Mouse (Mus musculus): ENCODE results near the gene Slc44a4. TPM values are rescaled to one million over a fixed set of nuclear protein-coding genes. Genes with fewer than 3 reads are reported as not detected.
"Not testable (repeated sequence)": the region's sequence is repeated elsewhere in the genome, so short reads cannot be mapped to it uniquely, and the experiment has no call there.

The Slc44a4 gene
- polyA plus RNA-seq, 1 experiment from 2014 or later, result not detected

DNA sequence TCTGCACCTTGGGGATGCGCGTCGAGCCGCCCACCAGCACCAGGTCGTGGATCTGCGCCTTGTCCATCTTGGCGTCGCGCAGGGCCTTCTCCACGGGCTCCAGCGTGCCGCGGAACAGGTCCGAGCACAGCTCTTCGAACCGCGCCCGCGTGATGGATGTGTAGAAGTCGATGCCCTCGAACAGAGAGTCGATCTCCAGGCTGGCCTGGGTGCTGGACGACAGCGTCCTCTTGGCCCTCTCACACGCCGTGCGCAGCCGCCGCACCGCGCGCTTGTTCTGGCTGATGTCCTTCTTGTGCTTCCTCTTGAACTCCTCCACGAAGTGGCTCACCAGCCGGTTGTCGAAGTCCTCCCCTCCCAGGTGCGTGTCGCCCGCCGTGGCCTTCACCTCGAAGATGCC is 43.7 kb downstream of the Slc44a4 start:
- ATAC-seq (ENCODE audit: insufficient number of reproducible peaks, insufficient read depth, low FRiP score, low read depth); H3K9ac ChIP-seq (ENCODE audit: low read length); H3K4me2 ChIP-seq (ENCODE audit: low read length); H3K27ac ChIP-seq (replicated peaks in 1 of 2; ENCODE audit: control insufficient read depth in 1 of 2, insufficient read depth in 1 of 2, low read depth in 2 of 2, low read length in 2 of 2); H3K4me3 ChIP-seq (ENCODE audit: control insufficient read depth in 1 of 2, insufficient read depth in 1 of 2, low read depth in 1 of 2, low read length in 2 of 2); H3K36me3 ChIP-seq (ENCODE audit: control insufficient read depth, insufficient read depth, low read length); H3K9me3 ChIP-seq (ENCODE audit: control insufficient read depth, low read length); H3K4me1 ChIP-seq (ENCODE audit: control insufficient read depth in 2 of 2, insufficient read depth in 2 of 2, low read length in 2 of 2); H3K27me3 ChIP-seq (ENCODE audit: control insufficient read depth, insufficient read depth, low read length): not testable (repeated sequence)
- WGBS, result 12% methylated on average over 23 of the region's 40 CpGs

DNA sequence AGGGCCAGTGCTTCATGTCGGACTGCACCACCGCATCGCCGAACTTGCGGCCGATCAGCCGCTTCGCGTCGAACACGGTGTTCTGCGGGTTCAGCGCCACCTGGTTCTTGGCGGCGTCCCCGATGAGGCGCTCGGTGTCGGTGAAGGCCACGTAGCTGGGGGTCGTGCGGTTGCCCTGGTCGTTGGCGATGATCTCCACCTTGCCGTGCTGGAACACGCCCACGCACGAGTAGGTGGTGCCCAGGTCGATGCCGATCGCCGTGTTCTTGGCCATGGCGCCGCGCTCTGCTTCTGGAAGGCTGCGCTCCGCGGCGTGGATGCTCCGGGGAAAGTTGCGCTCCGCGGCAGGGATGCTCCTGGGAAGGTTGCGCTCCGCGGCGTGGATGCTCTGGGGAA is 44.5 kb downstream of the Slc44a4 start:
- H3K4me3 ChIP-seq (ENCODE audit: control insufficient read depth in 1 of 2, insufficient read depth in 1 of 2, low read depth in 1 of 2, low read length in 2 of 2), result peak overlapping the region; percentile 51 to 58; a peak in 3 of 4 replicates
- not testable (repeated sequence) for H3K36me3 ChIP-seq (ENCODE audit: control insufficient read depth, insufficient read depth, low read length); H3K27me3 ChIP-seq (ENCODE audit: control insufficient read depth, insufficient read depth, low read length); H3K9me3 ChIP-seq (ENCODE audit: control insufficient read depth, low read length); ATAC-seq (ENCODE audit: insufficient number of reproducible peaks, insufficient read depth, low FRiP score, low read depth); H3K27ac ChIP-seq (replicated peaks in 1 of 2; ENCODE audit: control insufficient read depth in 1 of 2, insufficient read depth in 1 of 2, low read depth in 2 of 2, low read length in 2 of 2); H3K4me1 ChIP-seq (ENCODE audit: control insufficient read depth in 2 of 2, insufficient read depth in 2 of 2, low read length in 2 of 2); H3K9ac ChIP-seq (ENCODE audit: low read length)
- peak overlapping the region; percentile 86 for H3K4me2 ChIP-seq (ENCODE audit: low read length)
- 0% methylated on average over 18 of the region's 47 CpGs for WGBS

DNA sequence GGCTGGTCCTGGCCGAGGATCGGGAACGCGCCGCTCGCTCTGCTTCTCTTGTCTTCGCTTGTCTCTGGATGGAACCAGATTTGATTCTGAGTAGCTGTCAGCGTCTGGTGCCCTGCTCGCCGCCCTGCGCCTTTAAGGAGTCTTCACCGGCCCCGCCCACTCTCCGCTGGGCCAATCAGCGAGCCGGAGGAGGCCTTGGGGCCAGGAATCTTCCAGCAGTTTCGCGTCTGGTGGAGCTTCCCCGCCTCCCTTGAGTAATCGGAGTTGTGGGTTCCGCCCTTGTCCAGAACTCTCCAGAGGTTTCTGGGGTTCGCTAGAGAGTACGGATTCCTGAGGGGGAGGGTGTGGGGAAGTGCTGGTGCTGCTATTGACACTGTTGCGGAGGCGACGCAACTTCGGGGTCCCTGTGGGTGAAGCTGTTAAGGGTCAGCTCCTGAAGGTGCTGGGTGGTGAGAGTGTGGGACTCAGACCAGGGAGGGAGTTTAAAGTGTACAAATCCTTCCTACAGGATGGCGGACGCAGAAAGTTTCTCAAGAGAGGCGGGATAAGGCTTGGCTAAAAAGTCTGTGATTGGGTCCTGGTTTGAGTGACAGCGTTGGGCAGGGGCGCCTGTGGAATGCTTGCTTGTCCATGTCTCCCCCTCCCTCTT is 45.0 kb downstream of the Slc44a4 start, which contains the start of gene Hspa1b:
TSS of gene Hspa1b (minus strand) at position 109 of the 649 bp plus-strand sequence.
- H3K9me3 ChIP-seq (ENCODE audit: control insufficient read depth, low read length); H3K27me3 ChIP-seq (ENCODE audit: control insufficient read depth, insufficient read depth, low read length); H3K36me3 ChIP-seq (ENCODE audit: control insufficient read depth, insufficient read depth, low read length); H3K4me1 ChIP-seq (ENCODE audit: control insufficient read depth in 2 of 2, insufficient read depth in 2 of 2, low read length in 2 of 2): not testable (repeated sequence)
- H3K4me3 ChIP-seq (ENCODE audit: control insufficient read depth in 1 of 2, insufficient read depth in 1 of 2, low read depth in 1 of 2, low read length in 2 of 2), result peak within 1 kb of the TSS; percentile 58 to 86
- peak within 1 kb of the TSS; percentile 77 for H3K9ac ChIP-seq (ENCODE audit: low read length)
- under 1% methylated on average over 27 of the region's 32 CpGs for WGBS
- H3K4me2 ChIP-seq (ENCODE audit: low read length), result peak within 1 kb of the TSS; percentile 86
- ATAC-seq (ENCODE audit: insufficient number of reproducible peaks, insufficient read depth, low FRiP score, low read depth), result peak; percentile 91
- peak within 1 kb of the TSS; percentile 95 to 99 for H3K27ac ChIP-seq (replicated peaks in 1 of 2; ENCODE audit: control insufficient read depth in 1 of 2, insufficient read depth in 1 of 2, low read depth in 2 of 2, low read length in 2 of 2)

DNA sequence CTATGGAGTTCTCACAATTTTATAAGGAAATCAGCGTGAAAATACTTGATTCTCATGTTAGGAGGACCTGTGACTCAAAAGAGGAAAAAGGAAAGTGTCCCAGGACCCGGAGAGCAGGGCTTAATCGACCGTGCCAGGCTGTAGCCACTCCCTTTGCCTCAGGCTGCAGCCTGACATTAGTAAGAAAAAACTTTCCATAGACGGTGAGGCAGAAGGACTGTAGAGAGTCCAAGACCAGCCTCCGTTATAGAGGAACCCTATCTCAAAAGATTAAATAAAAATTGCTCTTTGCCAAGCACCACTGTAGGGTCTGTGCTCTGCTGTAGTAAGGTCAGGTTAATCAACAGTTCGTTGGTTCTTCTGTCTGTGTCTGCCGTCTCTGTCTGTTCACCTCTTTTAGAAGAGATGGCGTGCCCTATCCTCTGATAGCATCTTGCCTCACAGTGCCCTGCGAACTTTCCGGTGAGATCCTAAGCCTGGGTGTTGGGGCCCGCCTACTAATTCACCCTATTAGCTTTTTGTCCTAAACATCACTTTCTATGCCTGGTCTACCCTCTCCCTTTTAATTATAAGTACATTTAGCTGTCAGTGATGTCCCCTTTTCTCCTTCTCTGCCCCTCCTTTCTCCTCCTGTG is 45.7 kb downstream of the Slc44a4 start:
- Histone ChIP-seq H3K4me1 (ENCODE audit: control insufficient read depth in 2 of 2, insufficient read depth in 2 of 2, low read length in 2 of 2) (peaks cover 0 to 8% of the 10 kb centered on the region in 2 experiments; a peak in 2 of 4 replicates), H3K4me2 (ENCODE audit: low read length) (peak overlapping the region; percentile 86), H3K27me3 (ENCODE audit: control insufficient read depth, insufficient read depth, low read length) (peaks cover 7% of the 10 kb centered on the region; the same call in 1 of the 2 replicates), H3K27ac (replicated peaks in 1 of 2; ENCODE audit: control insufficient read depth in 1 of 2, insufficient read depth in 1 of 2, low read depth in 2 of 2, low read length in 2 of 2) (peak overlapping the region; percentile 95 to 99), H3K9me3 (ENCODE audit: control insufficient read depth, low read length) (no peaks in the 10 kb centered on the region), H3K4me3 (ENCODE audit: control insufficient read depth in 1 of 2, insufficient read depth in 1 of 2, low read depth in 1 of 2, low read length in 2 of 2) (peak overlapping the region; percentile 58 to 86), H3K9ac (ENCODE audit: low read length) (peak overlapping the region; percentile 77), H3K36me3 (ENCODE audit: control insufficient read depth, insufficient read depth, low read length) (no peaks in the 10 kb centered on the region)
- 0 out of 2 replicates have a peak, but pooled peaks have one; percentile 3 for ATAC-seq (ENCODE audit: insufficient number of reproducible peaks, insufficient read depth, low FRiP score, low read depth)
- WGBS, result 10% methylated on average over 12 of the region's 12 CpGs

DNA sequence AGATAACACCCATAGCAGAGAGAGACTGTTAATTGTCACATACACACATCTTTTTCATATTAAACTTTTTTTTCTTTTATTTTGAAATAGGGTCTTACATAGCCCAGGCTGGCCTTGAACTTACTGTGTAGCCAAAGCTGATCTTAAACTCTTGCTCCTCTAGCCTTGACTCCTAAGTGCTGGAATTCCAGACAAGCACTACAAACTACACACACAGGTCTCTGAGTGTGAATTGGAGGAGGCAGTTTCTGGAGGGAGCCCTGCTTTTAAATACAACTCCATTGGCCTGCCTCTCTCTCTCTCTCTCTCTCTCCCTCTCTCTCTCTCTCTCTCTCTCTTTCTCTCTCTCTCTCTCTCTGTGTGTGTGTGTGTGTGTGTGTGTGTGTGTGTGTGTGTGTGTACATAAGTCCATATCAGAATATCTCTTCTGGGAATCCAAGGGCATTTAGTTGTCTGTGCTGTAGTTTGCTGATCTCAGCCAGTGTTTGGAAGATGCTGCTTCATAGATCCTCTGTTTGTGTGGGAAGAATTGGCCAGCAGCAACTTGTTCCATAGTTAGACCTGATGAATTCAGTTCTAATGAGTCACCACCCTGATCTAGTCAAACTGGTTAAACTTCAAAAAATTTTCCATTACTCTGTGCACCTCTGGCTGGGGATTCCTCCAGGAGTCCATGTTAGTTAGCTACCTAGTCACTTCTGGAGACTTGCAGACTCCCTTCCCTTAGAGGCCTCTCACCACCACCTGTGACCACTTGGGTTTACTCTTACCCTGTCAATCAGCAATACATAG is 46.6 kb downstream of the Slc44a4 start:
- no peak for ATAC-seq (ENCODE audit: insufficient number of reproducible peaks, insufficient read depth, low FRiP score, low read depth)
- no peak overlapping the region for H3K27ac ChIP-seq (replicated peaks in 1 of 2; ENCODE audit: control insufficient read depth in 1 of 2, insufficient read depth in 1 of 2, low read depth in 2 of 2, low read length in 2 of 2)

DNA sequence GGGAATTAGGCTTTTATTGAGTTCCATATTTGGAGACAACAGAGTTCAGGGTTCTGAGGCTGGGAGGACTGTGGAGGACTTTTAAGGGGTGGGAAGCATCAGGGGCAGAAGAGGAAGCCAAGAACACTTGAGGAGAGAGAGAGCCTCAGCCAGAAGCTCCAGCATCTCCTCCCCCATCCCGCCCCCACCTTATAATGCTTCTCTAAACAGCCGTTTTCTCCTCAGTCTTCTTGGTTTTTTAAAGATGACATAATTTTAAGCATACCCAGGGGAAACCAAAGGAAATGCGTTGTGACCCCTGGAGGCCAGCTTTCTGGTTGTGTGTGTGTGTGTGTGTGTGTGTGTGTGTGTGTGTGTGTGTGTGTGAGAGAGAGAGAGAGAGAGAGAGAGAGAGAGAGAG is 47.9 kb downstream of the Slc44a4 start:
- H3K4me1 ChIP-seq (ENCODE audit: control insufficient read depth in 2 of 2, insufficient read depth in 2 of 2, low read length in 2 of 2), result peaks cover 0 to 8% of the 10 kb centered on the region in 2 experiments; a peak in 3 of 4 replicates
- H3K9me3 ChIP-seq (ENCODE audit: control insufficient read depth, low read length), result no peaks in the 10 kb centered on the region
- H3K27me3 ChIP-seq (ENCODE audit: control insufficient read depth, insufficient read depth, low read length), result no peaks in the 10 kb centered on the region
- WGBS, result 38% methylated on average over 3 of the region's 3 CpGs
- no peak overlapping the region for H3K9ac ChIP-seq (ENCODE audit: low read length)
- no peak overlapping the region for H3K27ac ChIP-seq (replicated peaks in 1 of 2; ENCODE audit: control insufficient read depth in 1 of 2, insufficient read depth in 1 of 2, low read depth in 2 of 2, low read length in 2 of 2)
- H3K36me3 ChIP-seq (ENCODE audit: control insufficient read depth, insufficient read depth, low read length), result no peaks in the 10 kb centered on the region
- no peak overlapping the region for H3K4me3 ChIP-seq (ENCODE audit: control insufficient read depth in 1 of 2, insufficient read depth in 1 of 2, low read depth in 1 of 2, low read length in 2 of 2)
- no peak for ATAC-seq (ENCODE audit: insufficient number of reproducible peaks, insufficient read depth, low FRiP score, low read depth)
- H3K4me2 ChIP-seq (ENCODE audit: low read length), result no peak overlapping the region

More for the DNA sequence above, 46.6 kb downstream of the Slc44a4 start:
- Histone ChIP-seq H3K4me2 (ENCODE audit: low read length) (no peak overlapping the region), H3K4me1 (ENCODE audit: control insufficient read depth in 2 of 2, insufficient read depth in 2 of 2, low read length in 2 of 2) (peaks cover 0 to 8% of the 10 kb centered on the region in 2 experiments; a peak in 3 of 4 replicates), H3K9me3 (ENCODE audit: control insufficient read depth, low read length) (no peaks in the 10 kb centered on the region), H3K4me3 (ENCODE audit: control insufficient read depth in 1 of 2, insufficient read depth in 1 of 2, low read depth in 1 of 2, low read length in 2 of 2) (no peak overlapping the region), H3K27me3 (ENCODE audit: control insufficient read depth, insufficient read depth, low read length) (peaks cover 7% of the 10 kb centered on the region; the same call in 1 of the 2 replicates), H3K36me3 (ENCODE audit: control insufficient read depth, insufficient read depth, low read length) (no peaks in the 10 kb centered on the region), H3K9ac (ENCODE audit: low read length) (no peak overlapping the region)

DNA sequence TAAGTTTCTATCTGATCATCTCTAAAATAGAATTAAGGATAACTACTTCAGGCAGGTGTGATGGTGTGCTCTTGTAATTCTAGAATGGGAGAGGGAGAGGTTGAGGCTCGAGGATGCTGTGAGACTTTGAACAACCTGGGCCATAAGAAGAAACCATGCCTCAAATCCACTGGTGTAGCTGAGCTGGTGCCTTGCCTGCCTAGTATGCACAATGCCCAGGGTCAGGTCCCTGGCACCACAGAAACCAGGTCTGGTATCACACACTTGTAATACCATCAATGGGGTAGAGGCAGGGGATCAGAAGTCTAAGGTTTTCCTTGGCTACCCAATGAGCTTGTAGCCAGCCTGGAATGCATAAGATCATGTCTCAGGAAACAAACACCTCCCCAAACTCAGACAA is 48.6 kb downstream of the Slc44a4 start:
- WGBS, result 50% methylated on average over 1 of the region's 1 CpGs
- peaks cover 0 to 8% of the 10 kb centered on the region in 2 experiments; a peak in 3 of 4 replicates for H3K4me1 ChIP-seq (ENCODE audit: control insufficient read depth in 2 of 2, insufficient read depth in 2 of 2, low read length in 2 of 2)
- H3K36me3 ChIP-seq (ENCODE audit: control insufficient read depth, insufficient read depth, low read length), result no peaks in the 10 kb centered on the region
- no peaks in the 10 kb centered on the region for H3K9me3 ChIP-seq (ENCODE audit: control insufficient read depth, low read length)
- H3K4me3 ChIP-seq (ENCODE audit: control insufficient read depth in 1 of 2, insufficient read depth in 1 of 2, low read depth in 1 of 2, low read length in 2 of 2), result no peak overlapping the region
- no peak overlapping the region for H3K27ac ChIP-seq (replicated peaks in 1 of 2; ENCODE audit: control insufficient read depth in 1 of 2, insufficient read depth in 1 of 2, low read depth in 2 of 2, low read length in 2 of 2)
- no peak overlapping the region for H3K4me2 ChIP-seq (ENCODE audit: low read length)
- H3K27me3 ChIP-seq (ENCODE audit: control insufficient read depth, insufficient read depth, low read length), result 0 out of 2 replicates have a peak, but pooled peaks cover 3% of the 10 kb centered on the region
- H3K9ac ChIP-seq (ENCODE audit: low read length), result no peak overlapping the region
- ATAC-seq (ENCODE audit: insufficient number of reproducible peaks, insufficient read depth, low FRiP score, low read depth), result no peak

Measured in heart, embryonic 14.5 days (tissue).